Mouse (Mus musculus) spleen, adult 2 months (tissue): ENCODE measurements around the gene Anks4b.

Experiments
- CTCF ChIP-seq: fragments of 200-500 bp; IDR thresholded peaks from 2 replicates; pipeline ENCODE4 v1.5.1; 2011; ENCODE audit warnings: mild to moderate bottlenecking, inconsistent platforms; ENCODE audit not compliant: insufficient read depth, insufficient read length, insufficient replicate concordance; ENCODE audit errors: extremely low read depth
- POLR2A ChIP-seq: fragments of 200-500 bp; IDR thresholded peaks from 2 replicates; pipeline ENCODE4 v1.6.1; 2011; ENCODE audit warnings: low read depth, low read length, inconsistent platforms

- TF ChIP-seq POLR2A (no peak), CTCF (no peak)
Observed at GRCm38 (mm10) chr7:120201231-120201744, 27.6 kb downstream of the Anks4b start.
